Mouse (Mus musculus) heart, adult 9 months (tissue): ENCODE measurements around the gene Olfr1009.
"Not testable (repeated sequence)": the region's sequence is repeated elsewhere in the genome, so short reads cannot be mapped to it uniquely, and the experiment has no call there.

ENCODE experiments used
- DNase-seq, 2 experiments: peaks; one replicate each; pipeline ENCODE4 v3.0.0; 2022; ENCODE audit warnings: low spot score in 2 of 2

Olfr1009 gene

GRCm38 (mm10) chr2:85715119-85715518, at the start of gene Olfr1009:
Olfr1009 (plus strand) TSS chr2:85715419.
- no peak for DNase-seq

- DNase-seq, result no peak
These were observed 36.6 kb upstream of the Olfr1009 start, which contains the start of gene Olfr1006 for GRCm38 (mm10) chr2:85678667-85679066. Olfr1006 (minus strand) TSS chr2:85678767.

- no peak for DNase-seq
These were observed 26.1 kb upstream of the Olfr1009 start, which contains the start of gene Olfr1008 for GRCm38 (mm10) chr2:85689131-85689530. Olfr1008 (plus strand) TSS chr2:85689431.

- not testable (repeated sequence) for DNase-seq
These were observed 4.5 kb upstream of the Olfr1009 start for GRCm38 (mm10) chr2:85710680-85711079.

GRCm38 (mm10) chr2:85711159-85711558, 4.1 kb upstream of the Olfr1009 start:
- DNase-seq, result no peak

DNA sequence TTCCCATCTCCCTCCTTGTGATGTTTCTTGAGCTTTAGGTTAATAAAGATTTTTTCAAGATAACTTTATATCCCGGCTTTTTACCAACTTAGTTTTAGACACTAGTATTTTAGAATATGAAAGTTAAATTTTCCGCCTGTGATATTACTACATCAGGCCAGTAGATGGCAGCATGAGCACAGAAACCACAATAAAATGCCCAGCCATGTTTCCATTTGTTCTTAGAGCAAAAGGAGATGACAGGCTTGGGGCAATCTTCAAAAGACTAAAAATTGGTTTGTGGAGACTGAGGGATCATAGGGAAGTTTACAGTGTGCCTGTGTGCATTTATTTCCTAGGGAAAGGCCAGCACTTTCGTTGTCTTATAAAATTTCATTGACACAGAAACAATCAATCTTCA, 10.6 kb downstream of the Olfr1009 start:
- DNase-seq, result no peak

GRCm38 (mm10) chr2:85753822-85754221, 38.6 kb downstream of the Olfr1009 start:
- no peak for DNase-seq

GRCm38 (mm10) chr2:85762666-85763065, 47.4 kb downstream of the Olfr1009 start, which contains the start of gene Olfr1012:
Olfr1012 (minus strand) TSS chr2:85762766.
- no peak for DNase-seq

GRCm38 (mm10) chr2:85766798-85767197, 51.6 kb downstream of the Olfr1009 start, which contains the start of gene Olfr1013:
Olfr1013 (plus strand) TSS chr2:85767098.
- no peak for DNase-seq

GRCm38 (mm10) chr2:85772413-85772812, 57.2 kb downstream of the Olfr1009 start, which contains the start of gene Olfr1014:
Olfr1014 (plus strand) TSS chr2:85772713.
- no peak for DNase-seq
